Mouse (Mus musculus) lung, embryonic 15.5 days (tissue): ENCODE results near the gene C2cd3. TPM values are rescaled to one million over a fixed set of nuclear protein-coding genes. Genes with fewer than 3 reads are reported as not detected.
A peak's percentile ranks its signal among the peaks of the same experiment; 100 is the strongest.

ENCODE experiments used
- ATAC-seq: fragments of 200-750 bp; cut with Nextera tagmentation; 2 replicates; pipeline ENCODE4 v1.8.0; 2017; ENCODE audit warnings: moderate number of reproducible peaks, borderline replicate concordance; ENCODE audit not compliant: low FRiP score, low TSS enrichment; ENCODE audit errors: extremely low read depth
- H3K27ac ChIP-seq: fragments of 300-500 bp; sonication (generic); 2 replicates; pipeline ENCODE4 v1.5.1; 2015; ENCODE audit warnings: moderate library complexity, mild to moderate bottlenecking, inconsistent platforms
- H3K27me3 ChIP-seq: fragments of 300-500 bp; sonication (generic); 2 replicates; pipeline ENCODE4 v1.6.1; 2015; ENCODE audit warnings: inconsistent platforms
- H3K36me3 ChIP-seq: fragments of 300-500 bp; sonication (generic); 2 replicates; pipeline ENCODE4 v1.6.1; 2015; ENCODE audit warnings: inconsistent platforms
- H3K4me1 ChIP-seq: fragments of 300-500 bp; sonication (generic); 2 replicates; pipeline ENCODE4 v1.6.1; 2015; ENCODE audit warnings: inconsistent platforms
- H3K4me2 ChIP-seq: fragments of 300-500 bp; sonication (generic); 2 replicates; pipeline ENCODE4 v1.6.1; 2015; ENCODE audit warnings: inconsistent platforms, mild to moderate bottlenecking, moderate library complexity
- H3K4me3 ChIP-seq: fragments of 300-500 bp; sonication (generic); 2 replicates; pipeline ENCODE4 v1.5.1; 2015; ENCODE audit warnings: mild to moderate bottlenecking, inconsistent platforms
- H3K9ac ChIP-seq: fragments of 300-500 bp; sonication (generic); 2 replicates; pipeline ENCODE4 v1.6.1; 2015; ENCODE audit warnings: inconsistent platforms
- H3K9me3 ChIP-seq: fragments of 300-500 bp; sonication (generic); 2 replicates; pipeline ENCODE4 v1.6.1; 2016; ENCODE audit warnings: inconsistent platforms
- WGBS: fragments of 180-500 bp; shearing (Covaris S2); methylation state at CpG from one replicate; pipeline ENCODE4 v1.1.7; 2015; 5-methylcytosine and 5-hydroxymethylcytosine counted together
- polyA plus RNA-seq: library from polyadenylated mRNA; unstranded; fragments of >200 nt; fragmentation: Nextera tagmentation; extraction: Ambion mirVana; gene quantifications from 2 replicates; pipeline ENCODE4 v1.2.1, GENCODE M21; 2015

Gene C2cd3
- polyA plus RNA-seq, 1 experiment from 2014 or later, result 20.7 TPM

DNA sequence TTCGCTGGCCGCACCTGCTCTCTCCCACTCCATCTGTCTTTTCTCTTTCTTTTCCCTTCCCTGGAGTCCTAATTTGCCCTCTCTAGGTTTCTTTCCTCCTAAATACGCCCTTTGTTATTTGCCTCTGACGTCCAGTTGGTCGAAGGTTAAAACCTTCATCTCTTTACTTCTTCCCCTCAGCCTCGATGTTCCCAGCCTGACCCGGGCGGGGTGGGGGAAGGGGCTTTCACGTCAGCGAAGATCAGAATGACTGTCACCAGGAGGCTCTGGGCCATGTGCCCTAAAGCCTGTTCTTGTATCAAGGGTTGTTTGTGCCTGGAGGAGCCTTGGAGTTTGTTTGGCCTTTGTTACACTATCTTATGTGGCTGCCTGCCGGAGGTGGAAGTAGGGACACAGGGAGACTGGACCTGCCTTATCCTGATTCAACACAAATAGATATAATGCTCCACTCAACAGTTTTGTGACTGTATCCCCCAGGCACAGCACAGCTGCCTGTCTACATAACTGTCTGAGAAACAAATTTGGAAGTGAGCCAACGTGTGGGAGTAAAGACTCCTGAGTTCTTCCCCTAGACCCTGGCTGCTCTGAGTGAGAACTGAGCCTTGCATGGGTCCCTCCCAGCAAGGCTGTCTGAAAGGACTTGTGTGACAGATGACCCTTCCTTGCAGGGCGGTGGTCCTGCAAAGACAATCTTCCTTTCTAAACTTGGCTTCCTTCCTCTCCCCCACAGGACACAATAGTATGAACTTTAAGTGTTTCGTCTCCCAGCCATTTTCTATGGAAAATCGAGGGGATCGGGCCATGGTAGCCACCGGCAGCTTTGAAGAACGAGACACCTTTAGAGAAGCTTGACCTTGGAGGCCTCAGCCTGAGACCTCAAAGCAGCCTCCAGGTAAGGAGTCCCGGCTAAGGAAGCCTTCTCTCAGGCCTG is 121.7 kb downstream of the C2cd3 start:
- no peaks in the 10 kb centered on the region for H3K27me3 ChIP-seq

DNA sequence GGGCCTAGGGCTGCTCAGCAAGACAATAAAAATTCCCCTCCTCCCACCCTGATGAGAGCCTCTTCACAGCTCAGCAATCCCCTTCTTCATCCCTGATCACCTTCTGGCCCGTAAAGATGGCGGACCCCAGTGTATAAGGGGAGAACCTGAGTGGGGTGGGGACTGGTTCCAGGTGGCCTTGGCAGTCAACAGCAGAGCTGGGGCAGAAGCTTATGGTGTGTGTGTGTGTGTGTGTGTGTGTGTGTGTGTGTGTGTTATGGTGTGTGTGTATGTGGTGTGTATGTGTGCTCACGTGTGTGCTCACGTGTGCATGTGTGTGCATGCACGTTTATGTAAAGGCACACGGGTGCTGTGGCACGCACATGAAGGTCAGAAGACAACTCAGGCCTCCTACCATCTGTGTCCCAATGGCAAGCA is 122.4 kb downstream of the C2cd3 start:
- peak overlapping the region; percentile 55 for H3K9ac ChIP-seq

More for the DNA sequence above, 121.7 kb downstream of the C2cd3 start:
- Histone ChIP-seq H3K36me3 (peaks cover 20% of the 10 kb centered on the region; the same call in 1 of the 2 replicates), H3K27ac (peak overlapping the region; percentile 86), H3K4me1 (peaks cover 40% of the 10 kb centered on the region), H3K9me3 (no peaks in the 10 kb centered on the region), H3K4me2 (peak overlapping the region; percentile 94), H3K4me3 (peak overlapping the region; percentile 57), H3K9ac (peak overlapping the region; percentile 55)
- peak; percentile 63 for ATAC-seq
- 19% methylated on average over 19 of the region's 19 CpGs for WGBS

DNA sequence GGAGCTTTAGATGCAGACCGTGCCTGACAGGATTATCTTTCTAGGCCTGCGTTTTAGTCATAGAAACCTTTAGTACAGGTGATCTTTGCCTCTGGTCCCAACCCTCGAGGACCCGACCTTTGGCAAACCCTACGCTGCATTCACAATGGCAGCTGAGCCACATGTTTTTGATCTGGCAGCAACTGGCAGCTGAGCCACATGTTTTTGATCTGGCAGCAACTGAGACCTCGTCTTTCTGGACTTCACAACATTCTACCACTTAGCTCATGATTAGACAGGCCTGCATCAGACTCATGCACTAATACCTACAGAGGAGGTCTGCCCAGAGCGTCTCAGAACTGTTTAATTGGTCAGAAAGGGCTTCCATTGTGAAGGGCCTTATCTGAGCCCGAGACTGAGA is 123.0 kb downstream of the C2cd3 start:
- H3K36me3 ChIP-seq, result peaks cover 26% of the 10 kb centered on the region; the same call in 1 of the 2 replicates
- peaks cover 38% of the 10 kb centered on the region for H3K4me1 ChIP-seq
- WGBS, result 50% methylated on average over 8 of the region's 8 CpGs
- peak overlapping the region; percentile 57 for H3K4me3 ChIP-seq
- peak overlapping the region; percentile 15; the same call in 1 of the 2 replicates for H3K9ac ChIP-seq
- no peak for ATAC-seq
- no peaks in the 10 kb centered on the region for H3K27me3 ChIP-seq
- peak overlapping the region; percentile 94 for H3K4me2 ChIP-seq
- H3K9me3 ChIP-seq, result no peaks in the 10 kb centered on the region
- peak overlapping the region; percentile 86 for H3K27ac ChIP-seq

More for the DNA sequence above, 122.4 kb downstream of the C2cd3 start:
- WGBS, result 73% methylated on average over 7 of the region's 7 CpGs
- H3K27me3 ChIP-seq, result no peaks in the 10 kb centered on the region
- peaks cover 38% of the 10 kb centered on the region for H3K4me1 ChIP-seq
- H3K36me3 ChIP-seq, result peaks cover 23% of the 10 kb centered on the region; the same call in 1 of the 2 replicates
- peak overlapping the region; percentile 57 for H3K4me3 ChIP-seq
- H3K9me3 ChIP-seq, result no peaks in the 10 kb centered on the region
- ATAC-seq, result no peak
- H3K4me2 ChIP-seq, result peak overlapping the region; percentile 94
- H3K27ac ChIP-seq, result peak overlapping the region; percentile 86

DNA sequence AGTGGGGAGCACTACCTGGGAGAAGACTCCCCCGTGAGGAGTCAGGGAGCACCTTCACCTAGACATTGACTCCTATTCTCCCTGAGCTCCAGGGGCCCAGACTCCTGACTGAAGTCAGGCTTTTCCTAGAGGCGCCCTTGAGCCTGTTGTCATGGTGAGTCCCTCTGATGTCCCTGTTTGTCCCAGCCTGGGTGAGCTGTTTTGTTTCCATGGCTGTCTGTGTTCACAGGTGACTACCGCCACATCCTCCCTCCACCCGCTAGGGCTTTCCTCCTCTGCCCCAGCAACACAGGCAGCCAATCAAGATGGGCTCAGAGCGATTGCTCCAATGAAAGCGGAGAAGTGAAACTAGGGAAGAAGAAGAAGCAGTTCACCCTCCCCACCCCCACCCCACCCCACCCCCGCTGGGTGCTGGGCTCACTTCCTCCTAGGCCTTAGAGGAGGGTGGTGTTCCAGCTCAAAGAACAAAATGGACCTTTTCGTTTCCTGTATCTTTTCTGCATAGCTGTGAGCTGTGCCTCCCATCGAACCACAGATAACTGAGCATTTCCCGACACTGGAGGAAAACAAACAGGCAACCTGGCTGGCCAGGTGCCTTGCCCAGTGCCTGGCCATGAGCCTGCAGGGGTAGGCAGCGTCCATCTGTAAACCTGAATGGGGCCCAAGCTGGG is 123.7 kb downstream of the C2cd3 start:
- 36% methylated on average over 11 of the region's 11 CpGs for WGBS
- peak overlapping the region; percentile 94 for H3K4me2 ChIP-seq
- H3K27ac ChIP-seq, result peak overlapping the region; percentile 86
- peaks cover 26% of the 10 kb centered on the region; the same call in 1 of the 2 replicates for H3K36me3 ChIP-seq
- H3K4me3 ChIP-seq, result peak overlapping the region; percentile 57
- H3K9me3 ChIP-seq, result no peaks in the 10 kb centered on the region
- peak overlapping the region; percentile 15; the same call in 1 of the 2 replicates for H3K9ac ChIP-seq
- H3K27me3 ChIP-seq, result no peaks in the 10 kb centered on the region
- peak; percentile 40 for ATAC-seq
- H3K4me1 ChIP-seq, result peaks cover 38% of the 10 kb centered on the region

DNA sequence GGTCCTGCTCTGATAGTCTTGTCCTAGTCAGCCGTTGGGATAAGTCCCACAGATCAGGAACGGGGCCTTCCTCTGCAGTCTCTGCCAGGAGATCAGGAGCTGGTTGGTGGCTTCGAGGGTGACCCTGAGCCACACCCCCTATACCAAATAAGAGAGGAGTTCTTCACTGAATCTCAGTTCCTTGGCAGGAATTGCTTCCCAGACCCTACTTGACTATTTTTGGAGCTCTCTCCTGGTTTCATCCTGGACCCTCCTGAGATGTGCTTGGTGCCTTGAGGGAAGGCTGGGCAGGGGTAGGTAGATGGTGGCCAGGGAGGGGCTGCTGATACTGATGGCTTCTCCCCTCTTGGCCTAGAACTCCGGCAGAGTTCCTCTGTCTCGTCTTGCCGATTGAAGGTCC is 124.3 kb downstream of the C2cd3 start:
- Histone ChIP-seq H3K27ac (peak overlapping the region; percentile 86), H3K4me3 (peak overlapping the region; percentile 57; the same call in 1 of the 2 replicates), H3K4me1 (peaks cover 38% of the 10 kb centered on the region), H3K9ac (no peak overlapping the region), H3K9me3 (no peaks in the 10 kb centered on the region), H3K4me2 (peak overlapping the region; percentile 94), H3K27me3 (no peaks in the 10 kb centered on the region), H3K36me3 (peaks cover 26% of the 10 kb centered on the region; the same call in 1 of the 2 replicates)
- 63% methylated on average over 6 of the region's 6 CpGs for WGBS
- no peak for ATAC-seq

DNA sequence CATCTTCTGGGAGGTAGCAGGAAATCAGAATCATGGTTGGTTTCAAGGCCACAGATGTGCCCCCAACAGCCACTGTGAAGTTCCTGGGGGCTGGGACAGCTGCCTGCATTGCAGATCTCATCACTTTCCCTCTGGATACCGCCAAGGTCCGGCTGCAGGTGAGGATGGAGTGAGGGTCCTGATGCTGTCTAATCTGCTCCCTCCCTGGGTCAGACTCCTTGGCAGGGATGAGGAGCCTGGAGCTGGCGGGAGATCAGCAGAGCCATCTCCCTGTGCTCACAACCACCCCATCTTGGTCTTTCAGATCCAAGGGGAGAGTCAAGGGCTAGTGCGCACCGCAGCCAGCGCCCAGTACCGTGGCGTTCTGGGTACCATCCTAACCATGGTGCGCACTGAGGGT is 124.8 kb downstream of the C2cd3 start:
- peaks cover 38% of the 10 kb centered on the region for H3K4me1 ChIP-seq
- H3K27ac ChIP-seq, result no peak overlapping the region
- H3K9ac ChIP-seq, result no peak overlapping the region
- WGBS, result 94% methylated on average over 9 of the region's 9 CpGs
- no peaks in the 10 kb centered on the region for H3K9me3 ChIP-seq
- H3K27me3 ChIP-seq, result no peaks in the 10 kb centered on the region
- ATAC-seq, result no peak
- H3K36me3 ChIP-seq, result peaks cover 26% of the 10 kb centered on the region; the same call in 1 of the 2 replicates
- H3K4me2 ChIP-seq, result no peak overlapping the region
- no peak overlapping the region for H3K4me3 ChIP-seq

DNA sequence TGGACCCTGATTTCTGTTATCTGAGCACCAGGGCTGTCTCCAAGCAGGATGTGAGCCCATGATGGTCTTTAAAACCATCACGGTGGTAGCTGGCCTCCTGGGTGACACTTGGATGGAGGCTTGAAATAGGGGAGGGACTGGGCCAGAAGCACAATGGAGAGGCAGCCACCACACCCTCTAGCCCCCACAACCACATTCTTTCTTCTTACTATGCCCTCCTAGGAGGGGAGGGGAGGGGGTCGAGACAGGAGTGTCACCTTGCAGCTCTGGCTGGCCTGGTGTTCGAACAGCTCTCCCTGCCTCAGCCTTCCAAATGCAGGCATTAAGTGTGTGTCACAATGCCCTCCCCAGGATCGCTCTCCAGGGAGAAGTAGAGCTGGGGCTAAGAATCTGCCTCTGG is 125.4 kb downstream of the C2cd3 start:
- H3K27me3 ChIP-seq, result no peaks in the 10 kb centered on the region
- WGBS, result 64% methylated on average over 4 of the region's 4 CpGs
- peaks cover 26% of the 10 kb centered on the region; the same call in 1 of the 2 replicates for H3K36me3 ChIP-seq
- no peak overlapping the region for H3K27ac ChIP-seq
- H3K4me1 ChIP-seq, result peaks cover 38% of the 10 kb centered on the region
- no peak for ATAC-seq
- no peak overlapping the region for H3K4me3 ChIP-seq
- no peaks in the 10 kb centered on the region for H3K9me3 ChIP-seq
- H3K9ac ChIP-seq, result no peak overlapping the region
- H3K4me2 ChIP-seq, result no peak overlapping the region

DNA sequence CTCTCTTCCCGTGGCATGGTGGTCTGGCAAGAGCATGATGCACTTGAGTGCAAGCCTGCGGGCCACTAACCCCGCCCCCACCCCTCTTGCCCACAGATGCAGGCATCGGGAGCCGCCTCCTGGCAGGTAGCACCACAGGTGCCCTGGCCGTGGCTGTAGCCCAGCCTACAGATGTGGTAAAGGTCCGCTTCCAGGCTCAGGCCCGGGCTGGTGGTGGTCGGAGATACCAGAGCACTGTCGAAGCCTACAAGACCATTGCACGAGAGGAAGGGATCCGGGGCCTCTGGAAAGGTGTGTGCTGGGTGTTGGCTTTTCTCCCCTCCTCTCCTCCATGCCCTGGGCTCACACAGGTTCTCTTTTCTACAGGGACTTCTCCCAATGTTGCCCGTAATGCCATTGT is 125.9 kb downstream of the C2cd3 start:
- no peaks in the 10 kb centered on the region for H3K27me3 ChIP-seq
- no peak overlapping the region for H3K27ac ChIP-seq
- H3K4me3 ChIP-seq, result no peak overlapping the region
- peaks cover 34% of the 10 kb centered on the region for H3K4me1 ChIP-seq
- H3K9ac ChIP-seq, result no peak overlapping the region
- no peak overlapping the region for H3K4me2 ChIP-seq
- peaks cover 26% of the 10 kb centered on the region; the same call in 1 of the 2 replicates for H3K36me3 ChIP-seq
- WGBS, result 86% methylated on average over 13 of the region's 13 CpGs
- H3K9me3 ChIP-seq, result no peaks in the 10 kb centered on the region
- no peak for ATAC-seq

DNA sequence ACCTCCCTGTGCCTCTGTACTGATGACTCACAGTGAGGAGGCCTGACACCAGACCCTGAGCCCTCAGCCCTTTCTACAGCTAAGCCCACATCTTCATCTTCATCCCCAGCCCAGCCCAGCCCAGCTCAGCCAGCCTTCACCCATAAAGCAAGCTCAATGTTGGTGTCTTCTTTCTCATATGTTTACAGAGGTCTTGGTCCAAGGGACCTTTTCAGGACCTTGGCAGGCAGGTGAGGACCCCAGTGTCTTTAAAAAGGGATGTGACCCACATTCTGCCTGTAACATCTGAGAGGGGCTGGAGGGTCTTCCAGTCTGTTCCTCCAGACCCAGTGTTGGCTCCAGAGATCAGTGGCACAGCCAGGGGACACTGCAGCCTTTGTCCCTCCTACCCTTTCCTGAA is 127.4 kb downstream of the C2cd3 start:
- Histone ChIP-seq H3K27ac (no peak overlapping the region), H3K4me3 (no peak overlapping the region), H3K9me3 (no peaks in the 10 kb centered on the region), H3K9ac (no peak overlapping the region), H3K27me3 (no peaks in the 10 kb centered on the region), H3K36me3 (peaks cover 26% of the 10 kb centered on the region; the same call in 1 of the 2 replicates), H3K4me2 (no peak overlapping the region), H3K4me1 (peaks cover 20% of the 10 kb centered on the region)
- no peak for ATAC-seq

DNA sequence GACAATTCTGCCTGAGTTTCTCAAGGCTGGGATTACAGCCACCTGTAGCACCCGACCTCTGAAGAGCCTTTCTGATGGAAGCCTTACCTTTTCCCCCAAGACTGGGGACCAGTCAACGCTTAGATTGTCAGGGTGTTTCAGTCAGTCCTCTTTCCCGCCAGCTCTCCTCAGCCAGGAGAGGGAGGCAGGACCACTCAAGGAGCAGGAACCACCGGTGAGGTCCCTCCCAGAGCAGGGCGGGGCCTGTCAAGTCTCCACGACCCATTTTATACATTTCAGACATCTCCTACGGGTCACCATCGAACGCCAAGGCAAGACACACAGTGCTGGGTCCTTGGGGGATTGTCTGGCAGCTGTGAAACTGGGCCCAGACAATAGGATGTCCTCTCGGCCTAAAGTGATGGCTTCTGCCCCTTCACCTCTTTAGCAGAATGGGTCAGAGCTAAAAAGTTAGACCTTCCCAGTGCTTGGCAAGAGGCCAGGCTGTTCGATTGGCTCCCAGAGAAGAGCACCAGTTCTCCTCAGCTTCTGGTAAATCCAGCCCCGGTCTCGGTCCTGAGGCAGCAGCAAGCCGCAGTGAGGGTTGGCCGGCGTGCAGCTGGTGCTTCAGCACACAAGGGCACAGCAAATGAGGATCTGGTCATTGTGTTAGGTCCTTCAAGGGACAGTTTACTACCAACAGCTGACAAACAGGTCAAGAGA is 128.4 kb downstream of the C2cd3 start:
- 53% methylated on average over 16 of the region's 16 CpGs for WGBS
- H3K9ac ChIP-seq, result no peak overlapping the region
- ATAC-seq, result no peak
- no peak overlapping the region for H3K27ac ChIP-seq
- H3K4me2 ChIP-seq, result no peak overlapping the region
- H3K9me3 ChIP-seq, result no peaks in the 10 kb centered on the region
- H3K36me3 ChIP-seq, result peaks cover 26% of the 10 kb centered on the region; the same call in 1 of the 2 replicates
- no peak overlapping the region for H3K4me3 ChIP-seq
- peaks cover 11% of the 10 kb centered on the region for H3K4me1 ChIP-seq
- H3K27me3 ChIP-seq, result no peaks in the 10 kb centered on the region

DNA sequence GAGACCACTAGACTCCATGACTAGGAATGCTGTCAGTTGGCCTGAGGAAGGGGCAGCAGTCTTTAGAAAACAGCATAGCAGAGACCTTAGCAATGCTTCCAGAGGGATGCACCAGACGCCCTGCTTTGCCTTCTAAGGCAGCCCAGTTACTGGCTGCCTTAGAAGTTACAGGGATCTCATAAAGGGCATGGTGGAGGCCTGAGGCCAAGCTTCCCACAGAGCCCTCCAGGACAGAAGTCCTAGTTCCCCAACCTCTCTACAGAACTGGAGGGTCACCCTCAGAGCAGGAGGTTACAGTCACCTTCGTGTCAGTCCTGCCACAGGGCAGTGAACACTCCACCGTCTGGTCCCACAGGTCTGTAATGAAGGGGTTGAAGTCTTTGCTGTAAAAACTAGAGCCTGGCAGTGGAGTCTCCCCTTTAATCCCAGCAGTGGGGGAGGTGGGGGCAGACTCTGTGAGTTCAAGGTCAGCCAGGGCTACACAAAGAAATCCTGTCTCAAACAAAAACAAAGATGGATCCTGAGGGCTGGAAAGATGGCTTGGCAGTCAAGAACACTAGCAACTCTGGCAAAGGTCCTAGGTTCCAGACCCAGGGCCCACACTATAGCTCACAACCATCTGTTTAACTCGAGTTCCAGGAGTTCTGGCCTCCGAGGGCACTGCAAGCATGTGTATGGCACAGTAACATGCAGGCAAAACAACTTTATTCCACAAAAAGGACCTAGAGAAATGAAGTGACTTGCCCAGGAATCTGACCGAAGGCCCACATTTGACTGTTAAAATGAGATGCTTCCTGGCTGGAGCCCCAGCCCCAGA is 129.2 kb downstream of the C2cd3 start:
- Histone ChIP-seq H3K4me3 (no peak overlapping the region), H3K9ac (no peak overlapping the region), H3K27me3 (no peaks in the 10 kb centered on the region), H3K4me1 (peaks cover 3% of the 10 kb centered on the region), H3K27ac (no peak overlapping the region), H3K36me3 (peaks cover 26% of the 10 kb centered on the region; the same call in 1 of the 2 replicates), H3K9me3 (no peaks in the 10 kb centered on the region), H3K4me2 (no peak overlapping the region)
- 67% methylated on average over 6 of the region's 6 CpGs for whole genome bisulfite sequencing
- ATAC-seq, result no peak
